Mouse (Mus musculus): ENCODE data around the gene Csnk2a1.

DNA sequence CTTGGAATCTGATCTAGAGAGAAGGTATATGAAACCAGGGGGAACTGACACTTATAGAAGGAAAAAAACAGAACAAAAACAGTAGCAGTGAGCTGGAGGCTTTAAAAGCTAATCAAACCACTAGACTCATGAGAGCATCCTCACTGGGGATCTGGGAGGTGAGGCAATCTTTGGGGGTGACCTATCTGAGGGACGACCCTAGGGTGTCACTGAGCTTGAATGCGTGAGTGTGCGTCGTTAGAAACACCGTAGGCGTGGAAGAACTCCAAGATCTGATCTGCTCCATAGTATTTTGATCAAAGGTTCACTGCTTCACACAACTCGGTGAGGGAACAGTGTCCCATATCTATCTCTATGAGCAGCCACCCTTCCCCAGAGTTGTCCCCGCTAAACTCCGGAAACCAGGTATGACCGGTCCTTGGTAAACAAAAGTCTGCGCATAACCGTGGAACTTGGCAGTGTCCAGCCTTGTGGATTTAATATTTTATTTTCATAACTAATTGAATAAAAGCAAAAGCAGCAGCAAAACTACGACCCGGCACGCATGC lies 66.6 kb downstream of the Csnk2a1 start:
- TF ChIP-seq CTCF (IDR thresholded peaks at IDR 0.05; ENCODE audit: low read depth, low read length), result no peak
- no peak for TF ChIP-seq POLR2A (IDR thresholded peaks at IDR 0.05; ENCODE audit: extremely low read depth, insufficient read depth, low read length)
